Mouse (Mus musculus) forebrain, embryonic 14.5 days (tissue): ENCODE results near the gene N4bp1. TPM values are rescaled to one million over a fixed set of nuclear protein-coding genes. Genes with fewer than 3 reads are reported as not detected.

ENCODE experiments used
- ATAC-seq: fragments of 200-750 bp; cut with Nextera tagmentation; 2 replicates; pipeline ENCODE4 v1.8.0; 2017; ENCODE audit warnings: mild to moderate bottlenecking, moderate library complexity
- DNase-seq: peaks from one replicate; pipeline ENCODE4 v3.0.0-alpha.2; 2015; ENCODE audit warnings: low spot score
- H3K27ac ChIP-seq: fragments of 300-500 bp; sonication (generic); 2 replicates; pipeline ENCODE4 v1.5.1; 2014; ENCODE audit warnings: low read depth, mild to moderate bottlenecking, control low read depth, low read length, moderate library complexity
- H3K27me3 ChIP-seq: fragments of 300-500 bp; sonication (generic); replicated peaks from 2 replicates; pipeline ENCODE4 v1.6.1; 2014; ENCODE audit warnings: low read length, control low read depth, mixed read lengths; ENCODE audit not compliant: control insufficient read depth, insufficient read depth
- H3K36me3 ChIP-seq: fragments of 300-500 bp; sonication (generic); 2 replicates; pipeline ENCODE4 v1.6.1; 2014; ENCODE audit warnings: low read length, control low read depth; ENCODE audit not compliant: control insufficient read depth, insufficient read depth
- H3K4me1 ChIP-seq: fragments of 300-500 bp; sonication (generic); 2 replicates; pipeline ENCODE4 v1.6.1; 2014; ENCODE audit warnings: antibody characterized with exemption, low read length, control low read depth; ENCODE audit not compliant: control insufficient read depth, insufficient read depth
- H3K4me2 ChIP-seq: fragments of 300-500 bp; sonication (generic); 2 replicates; pipeline ENCODE4 v1.6.1; 2014; ENCODE audit warnings: mild to moderate bottlenecking, control low read depth, low read length
- H3K4me3 ChIP-seq: fragments of 300-500 bp; sonication (generic); 2 replicates; pipeline ENCODE4 v1.5.1; 2014; ENCODE audit warnings: low read depth, low read length, control low read depth
- H3K9ac ChIP-seq: fragments of 300-500 bp; sonication (generic); 2 replicates; pipeline ENCODE4 v1.6.1; 2014; ENCODE audit warnings: mild to moderate bottlenecking, low read length, control low read depth, moderate library complexity
- H3K9me3 ChIP-seq: fragments of 300-500 bp; sonication (generic); replicated peaks from 2 replicates; pipeline ENCODE4 v1.6.1; 2016; ENCODE audit warnings: low read length, control low read depth, mixed read lengths; ENCODE audit not compliant: control insufficient read depth
- WGBS: fragments of 180-500 bp; shearing (Covaris S2); extraction: QIAGEN DNeasy Blood & Tissue Kit; methylation state at CpG from one replicate; pipeline ENCODE4 v1.1.7; 2014; 5-methylcytosine and 5-hydroxymethylcytosine counted together
- polyA plus RNA-seq: library from polyadenylated mRNA; unstranded; fragments of >200 nt; fragmentation: Nextera tagmentation; extraction: Ambion mirVana; gene quantifications from 2 replicates; pipeline ENCODE4 v1.2.1, GENCODE M21; 2014

N4bp1 gene
- polyA plus RNA-seq: 8.3 and 9.8 TPM in 2 replicates

DNA sequence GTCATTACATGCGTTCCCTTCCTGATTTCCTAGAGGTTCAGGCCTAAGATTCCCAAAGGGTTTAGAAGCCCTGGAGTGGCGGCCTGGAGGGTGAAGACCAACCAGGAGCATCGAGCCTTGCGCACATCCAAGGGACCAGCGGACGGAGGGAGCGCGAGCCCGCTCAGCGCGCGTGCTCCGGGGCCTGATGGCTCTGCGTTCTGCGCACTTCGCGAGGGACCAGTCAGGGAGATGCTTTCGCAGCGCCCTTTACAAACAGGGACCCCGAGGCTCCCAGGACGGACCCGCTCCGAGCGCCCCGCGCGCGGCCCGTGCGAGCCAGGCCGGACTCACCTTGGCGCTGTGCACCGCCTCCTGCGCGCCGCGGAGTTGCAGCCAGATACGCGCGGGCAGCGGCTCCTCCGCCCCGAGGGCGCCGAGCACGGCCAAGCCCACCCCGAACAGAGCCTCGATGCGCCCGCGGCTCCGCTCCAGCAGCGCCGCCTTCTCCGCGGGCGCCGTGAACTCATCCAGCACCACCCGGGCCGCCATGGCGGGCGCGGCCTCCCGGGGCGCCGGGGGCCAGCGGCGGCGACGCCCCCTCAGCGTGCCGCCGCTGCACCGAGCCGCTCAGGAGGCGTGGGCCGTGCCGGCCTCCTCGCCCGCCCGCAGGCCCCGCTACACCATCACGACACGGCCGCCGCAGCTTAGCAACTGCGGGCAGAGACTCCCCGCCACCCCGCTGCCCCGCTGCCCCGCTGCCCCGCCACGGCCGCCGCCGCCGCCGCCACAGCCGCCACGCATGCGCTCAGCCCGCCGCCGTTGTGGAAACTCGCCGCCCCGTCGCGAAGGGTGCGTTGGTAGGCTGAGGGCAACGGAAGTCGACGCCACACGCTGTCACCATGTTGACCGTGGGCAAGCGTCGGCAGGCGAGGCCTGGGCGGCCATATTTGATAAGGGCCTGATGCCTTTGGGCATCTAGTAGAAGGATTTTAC lies at the start of gene N4bp1:
TSS of gene N4bp1 (minus strand) at position 770 of the 975 bp plus-strand sequence.
- H3K27me3 ChIP-seq: no peaks in the 10 kb centered on the region
- 0 out of 2 replicates have a peak, but pooled peaks cover 3% of the 10 kb centered on the region for H3K36me3 ChIP-seq
- peak within 1 kb of the TSS; percentile 91 for H3K27ac ChIP-seq
- ATAC-seq: peak; percentile 97
- no peaks in the 10 kb centered on the region for H3K9me3 ChIP-seq
- WGBS: under 1% methylated on average over 92 of the region's 119 CpGs
- H3K4me3 ChIP-seq: peak within 1 kb of the TSS; percentile 94
- peak within 1 kb of the TSS; percentile 93 for H3K9ac ChIP-seq
- peaks cover 13% of the 10 kb centered on the region for H3K4me1 ChIP-seq
- DNase-seq: peak; percentile 97
- peak within 1 kb of the TSS; percentile 67 for H3K4me2 ChIP-seq

DNA sequence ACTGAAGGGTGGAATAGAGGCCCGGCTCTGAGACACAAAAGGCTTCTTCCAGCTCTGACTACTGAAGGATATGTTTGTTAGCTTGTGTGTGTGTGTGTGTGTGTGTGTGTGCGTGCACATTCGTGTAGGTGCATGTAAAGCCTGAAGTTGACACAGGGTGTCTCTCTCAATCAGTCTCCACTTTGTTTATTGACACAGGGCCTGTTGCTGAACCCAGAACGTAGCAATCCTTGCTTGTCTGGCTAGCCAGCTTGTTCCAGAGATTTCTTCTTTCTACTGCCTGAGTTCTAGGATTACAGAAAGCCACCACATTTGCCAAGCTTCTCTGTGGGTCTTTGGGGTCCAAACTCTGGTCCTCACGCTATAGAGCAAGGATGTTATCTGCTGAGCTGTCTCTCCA lies 49.8 kb upstream of the N4bp1 start:
- Histone ChIP-seq H3K36me3 (no peaks in the 10 kb centered on the region), H3K9ac (no peak overlapping the region), H3K4me3 (no peak overlapping the region), H3K27me3 (no peaks in the 10 kb centered on the region), H3K9me3 (no peaks in the 10 kb centered on the region), H3K27ac (no peak overlapping the region), H3K4me2 (no peak overlapping the region), H3K4me1 (no peaks in the 10 kb centered on the region)
- DNase-seq (no peak), ATAC-seq (no peak)
- 58% methylated on average over 5 of the region's 5 CpGs for WGBS

DNA sequence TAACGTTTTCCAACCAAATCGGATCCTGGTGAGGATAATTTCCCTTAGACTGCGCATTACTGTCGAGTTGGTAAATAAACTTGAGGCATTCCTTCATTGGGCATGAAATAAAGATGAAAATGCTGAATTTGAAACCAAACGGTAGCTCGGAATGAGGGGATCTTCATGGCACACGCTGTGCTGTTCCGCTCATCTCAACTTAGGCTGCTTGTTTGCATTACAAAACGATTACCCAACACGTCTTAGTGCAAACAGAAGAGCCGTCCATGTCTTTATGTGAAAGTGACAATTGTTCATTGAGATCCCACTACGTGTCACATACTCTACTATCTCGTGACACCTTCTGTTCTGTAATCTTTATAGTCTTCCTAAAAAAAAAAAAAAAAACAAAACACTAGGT lies 49.3 kb upstream of the N4bp1 start:
- no peaks in the 10 kb centered on the region for H3K36me3 ChIP-seq
- WGBS: 55% methylated on average over 13 of the region's 13 CpGs

DNA sequence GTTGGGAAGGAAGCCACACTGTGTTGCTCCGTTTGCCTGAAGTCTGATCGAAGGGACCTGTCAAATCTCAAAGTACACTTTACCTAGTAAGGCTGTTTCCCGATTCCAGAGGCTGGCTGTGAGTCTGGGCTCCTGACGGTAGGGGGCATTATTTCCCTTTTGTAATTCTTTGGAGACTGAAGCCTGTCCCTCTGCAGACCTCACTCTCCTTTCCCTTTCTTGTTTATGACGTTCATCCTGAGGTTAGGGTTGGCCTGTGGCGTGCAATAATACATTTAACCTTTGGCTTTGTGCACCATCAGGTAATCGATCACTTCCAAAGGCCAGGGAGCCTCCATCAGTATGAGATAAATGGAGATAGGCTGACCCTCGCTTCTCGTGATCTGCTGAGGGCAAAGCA lies 48.8 kb upstream of the N4bp1 start:
- 18% methylated on average over 9 of the region's 9 CpGs for WGBS

More for the DNA sequence above, 49.3 kb upstream of the N4bp1 start:
- no peak overlapping the region for H3K27ac ChIP-seq
- H3K4me2 ChIP-seq: no peak overlapping the region
- H3K4me1 ChIP-seq: no peaks in the 10 kb centered on the region
- H3K9me3 ChIP-seq: no peaks in the 10 kb centered on the region
- no peak for DNase-seq
- H3K4me3 ChIP-seq: no peak overlapping the region
- no peak for ATAC-seq
- no peaks in the 10 kb centered on the region for H3K27me3 ChIP-seq
- H3K9ac ChIP-seq: no peak overlapping the region

DNA sequence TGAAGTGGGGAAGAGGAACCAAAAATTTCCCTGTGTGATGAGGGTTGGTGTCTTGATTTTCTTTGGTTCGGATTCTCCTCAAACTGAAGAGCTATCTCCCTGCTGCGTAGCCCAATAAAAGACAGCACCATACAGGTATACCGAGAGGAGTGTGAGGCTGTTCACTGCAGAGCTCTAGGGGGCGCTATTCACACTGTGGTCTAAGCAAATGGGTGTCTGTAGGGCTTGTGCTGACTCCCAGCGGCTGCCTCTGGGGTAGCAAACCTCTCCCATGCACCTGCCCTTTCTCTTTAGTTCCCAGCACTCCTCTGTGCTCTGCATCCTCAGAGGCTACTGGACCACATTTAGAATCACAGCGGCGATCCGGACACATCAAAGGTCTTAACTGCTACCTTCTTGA lies 41.2 kb upstream of the N4bp1 start:
- no peaks in the 10 kb centered on the region for H3K27me3 ChIP-seq
- no peaks in the 10 kb centered on the region for H3K36me3 ChIP-seq
- no peak for ATAC-seq
- H3K4me3 ChIP-seq: no peak overlapping the region
- H3K4me2 ChIP-seq: no peak overlapping the region
- H3K27ac ChIP-seq: no peak overlapping the region
- no peak for DNase-seq
- no peaks in the 10 kb centered on the region for H3K4me1 ChIP-seq
- 65% methylated on average over 8 of the region's 8 CpGs for WGBS
- H3K9me3 ChIP-seq: no peaks in the 10 kb centered on the region
- no peak overlapping the region for H3K9ac ChIP-seq

More for the DNA sequence above, 48.8 kb upstream of the N4bp1 start:
- Histone ChIP-seq H3K27ac (no peak overlapping the region), H3K4me3 (no peak overlapping the region), H3K36me3 (no peaks in the 10 kb centered on the region), H3K4me1 (no peaks in the 10 kb centered on the region), H3K9ac (no peak overlapping the region; the same call in 1 of the 2 replicates), H3K4me2 (no peak overlapping the region), H3K9me3 (no peaks in the 10 kb centered on the region), H3K27me3 (no peaks in the 10 kb centered on the region)
- DNase-seq (peak; percentile 89), ATAC-seq (peak; percentile 62)

DNA sequence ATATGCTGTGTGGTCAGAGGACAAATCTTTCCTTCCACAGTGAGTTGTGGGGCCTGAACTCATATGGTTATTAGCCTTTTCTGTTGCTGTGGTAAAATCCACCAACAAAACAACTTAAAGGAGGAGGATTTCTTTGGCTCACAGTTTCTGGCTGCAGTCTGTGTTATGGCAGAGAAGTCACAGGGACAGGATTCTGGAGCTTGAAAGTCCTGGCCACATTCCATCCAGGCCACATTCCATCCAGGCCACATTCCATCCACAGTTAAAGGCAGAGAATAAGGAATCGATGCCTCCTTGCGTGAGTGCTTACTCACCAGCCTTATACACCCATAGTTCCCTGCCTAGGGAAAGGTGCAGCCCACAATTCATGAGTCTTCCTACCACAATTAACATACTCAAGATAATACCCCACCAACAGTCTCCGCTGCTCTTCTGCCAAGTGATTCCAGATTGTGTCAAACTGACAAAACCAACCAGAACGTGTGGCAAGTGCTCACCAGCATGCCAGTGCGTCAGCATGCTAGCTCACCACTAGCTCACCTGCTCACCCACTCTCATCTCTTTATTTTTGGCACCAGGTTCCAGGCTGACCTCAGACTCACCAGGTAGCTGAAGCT lies 38.3 kb upstream of the N4bp1 start:
- H3K27me3 ChIP-seq: no peaks in the 10 kb centered on the region
- H3K4me1 ChIP-seq: no peaks in the 10 kb centered on the region
- no peaks in the 10 kb centered on the region for H3K9me3 ChIP-seq
- DNase-seq: no peak
- H3K4me3 ChIP-seq: no peak overlapping the region
- no peak overlapping the region for H3K4me2 ChIP-seq
- no peaks in the 10 kb centered on the region for H3K36me3 ChIP-seq
- no peak for ATAC-seq
- 78% methylated on average over 5 of the region's 5 CpGs for WGBS
- no peak overlapping the region for H3K27ac ChIP-seq
- no peak overlapping the region for H3K9ac ChIP-seq

DNA sequence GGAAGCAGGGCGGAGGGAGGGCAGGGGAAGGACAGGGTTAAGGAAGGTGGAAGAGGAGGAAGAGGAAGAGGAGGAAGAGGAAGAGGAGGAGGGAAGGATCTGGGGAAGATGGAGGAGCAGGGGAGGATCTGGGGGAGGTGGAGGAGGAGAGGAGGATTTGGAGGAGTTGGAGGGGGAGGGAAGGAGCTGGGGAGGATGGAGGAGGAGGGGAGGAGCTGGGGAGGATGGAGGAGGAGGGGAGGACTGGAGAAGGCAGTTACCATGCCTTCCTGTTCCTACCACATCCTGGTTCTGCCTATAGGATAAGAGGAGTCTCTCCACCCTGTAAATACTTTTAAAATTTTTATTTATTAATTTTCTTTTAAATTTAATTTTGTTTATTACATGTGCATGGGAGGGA lies 37.6 kb upstream of the N4bp1 start:
- H3K36me3 ChIP-seq: no peaks in the 10 kb centered on the region
- no peak overlapping the region for H3K27ac ChIP-seq
- no peaks in the 10 kb centered on the region for H3K4me1 ChIP-seq
- DNase-seq (no peak), ATAC-seq (no peak)
- 64% methylated on average over 1 of the region's 1 CpGs for WGBS
- no peak overlapping the region for H3K9ac ChIP-seq
- no peaks in the 10 kb centered on the region for H3K27me3 ChIP-seq
- no peak overlapping the region for H3K4me2 ChIP-seq
- H3K4me3 ChIP-seq: no peak overlapping the region
- no peaks in the 10 kb centered on the region for H3K9me3 ChIP-seq

DNA sequence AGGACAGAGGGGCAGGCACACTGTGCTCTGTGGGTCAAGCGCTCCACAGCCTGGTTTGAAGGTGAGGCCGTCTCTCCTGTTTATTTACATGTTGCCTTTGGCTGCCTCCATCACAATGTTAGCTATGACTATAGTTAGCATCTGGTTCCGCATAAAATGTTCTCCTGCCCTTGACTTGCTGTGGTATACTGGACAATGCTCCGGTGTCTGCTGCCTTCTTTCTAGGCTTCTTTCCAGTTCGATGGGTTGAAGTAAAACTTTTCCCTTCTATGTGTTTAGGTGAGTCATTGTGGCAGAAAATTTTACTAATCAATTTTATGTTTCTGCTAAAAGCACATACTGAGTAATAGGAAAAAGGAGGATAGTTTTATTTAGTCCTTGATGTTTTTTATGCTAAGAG lies 37.1 kb upstream of the N4bp1 start:
- WGBS: 82% methylated on average over 5 of the region's 5 CpGs
- H3K27me3 ChIP-seq: no peaks in the 10 kb centered on the region
- ATAC-seq: no peak

DNA sequence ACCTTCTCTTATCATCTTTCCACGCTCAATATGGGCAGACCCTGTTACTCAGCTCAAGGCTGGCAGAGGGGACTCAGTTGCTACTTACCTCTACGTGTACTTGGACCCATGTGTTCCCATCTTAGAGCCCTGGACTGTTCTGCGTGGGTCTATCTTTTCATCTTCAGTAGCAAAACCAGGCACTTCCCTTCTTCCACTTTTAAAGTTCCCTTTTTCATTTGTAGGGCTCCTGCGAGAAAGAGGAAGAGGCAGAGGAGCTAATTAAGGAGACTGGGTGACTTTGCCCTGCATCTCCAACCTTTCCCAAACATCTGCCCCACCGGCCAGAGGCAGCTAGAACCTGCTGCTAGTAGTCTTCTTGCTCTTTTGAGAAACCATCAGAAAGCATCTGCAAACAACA lies 35.9 kb upstream of the N4bp1 start:
- Histone ChIP-seq H3K27ac (no peak overlapping the region), H3K36me3 (no peaks in the 10 kb centered on the region), H3K9me3 (no peaks in the 10 kb centered on the region), H3K9ac (no peak overlapping the region), H3K4me3 (no peak overlapping the region), H3K4me2 (no peak overlapping the region), H3K27me3 (no peaks in the 10 kb centered on the region), H3K4me1 (no peaks in the 10 kb centered on the region)
- 52% methylated on average over 5 of the region's 5 CpGs for WGBS
- no peak for DNase-seq
- no peak for ATAC-seq

More for the DNA sequence above, 37.1 kb upstream of the N4bp1 start:
- Histone ChIP-seq H3K4me1 (no peaks in the 10 kb centered on the region), H3K4me2 (no peak overlapping the region), H3K9me3 (no peaks in the 10 kb centered on the region), H3K4me3 (no peak overlapping the region), H3K36me3 (no peaks in the 10 kb centered on the region), H3K9ac (no peak overlapping the region), H3K27ac (no peak overlapping the region)
- DNase-seq: no peak
